Mouse (Mus musculus) small intestine, adult 2 months (tissue): ENCODE results near the gene Inha. TPM values are rescaled to one million over a fixed set of nuclear protein-coding genes. Genes with fewer than 3 reads are reported as not detected.

Experiments used
- H3K27ac ChIP-seq: fragments of 200-500 bp; 2 replicates; pipeline ENCODE4 v1.5.1; 2012; ENCODE audit warnings: low read depth, low read length, control low read depth, inconsistent platforms; ENCODE audit not compliant: insufficient read depth
- H3K27me3 ChIP-seq: fragments of 200-500 bp; 2 replicates; pipeline ENCODE4 v1.6.1; 2012; ENCODE audit warnings: mild to moderate bottlenecking, moderate library complexity, low read length, inconsistent platforms; ENCODE audit not compliant: control insufficient read depth, insufficient read depth
- H3K36me3 ChIP-seq: fragments of 200-500 bp; 2 replicates; pipeline ENCODE4 v1.6.1; 2012; ENCODE audit warnings: mild to moderate bottlenecking, low read length, control low read depth, inconsistent platforms; ENCODE audit not compliant: control insufficient read depth, insufficient read depth
- H3K4me1 ChIP-seq: fragments of 200-500 bp; 2 replicates; pipeline ENCODE4 v1.6.1; 2012; ENCODE audit warnings: low read length, inconsistent platforms, mixed read lengths; ENCODE audit not compliant: control insufficient read depth, insufficient read depth, insufficient read length
- H3K4me3 ChIP-seq: fragments of 200-500 bp; 2 replicates; pipeline ENCODE4 v1.5.1; 2012; ENCODE audit warnings: low read depth, mild to moderate bottlenecking, control low read depth, inconsistent platforms, low read length, moderate library complexity
- CTCF ChIP-seq: fragments of 200-500 bp; IDR thresholded peaks from 2 replicates; pipeline ENCODE4 v1.5.1; 2012; ENCODE audit warnings: low read depth, mild to moderate bottlenecking, control low read depth, inconsistent platforms, low read length, moderate library complexity, mixed read lengths; ENCODE audit not compliant: insufficient replicate concordance, insufficient read length; ENCODE audit errors: extremely low read depth
- POLR2A ChIP-seq: fragments of 200-500 bp; IDR thresholded peaks from 2 replicates; pipeline ENCODE4 v1.6.1; 2012; ENCODE audit warnings: low read depth, mild to moderate bottlenecking, control low read depth, inconsistent platforms, low read length, moderate library complexity
- WGBS: fragments of 180-500 bp; shearing (Covaris S2); methylation state at CpG from one replicate; pipeline ENCODE4 v1.1.7; 2018; 5-methylcytosine and 5-hydroxymethylcytosine counted together
- polyA plus RNA-seq: library from polyadenylated mRNA; depleted of rRNA; stranded (reverse); fragments of >200 nt; gene quantifications from 2 replicates; pipeline ENCODE4 v1.2.3, GENCODE M21; 2012

Inha gene
- polyA plus RNA-seq, 1 experiment = 4.2 TPM

- peaks cover 4% of the 10 kb centered on the region for H3K27me3 ChIP-seq
- no peak for TF ChIP-seq CTCF
- TF ChIP-seq POLR2A = no peak
- H3K4me1 ChIP-seq = 0 out of 2 replicates have a peak, but pooled peaks cover 4% of the 10 kb centered on the region
- whole genome bisulfite sequencing = 53% methylated on average over 17 of the region's 17 CpGs
- no peaks in the 10 kb centered on the region for H3K36me3 ChIP-seq
- no peak overlapping the region for H3K27ac ChIP-seq
- no peak overlapping the region for H3K4me3 ChIP-seq
These were observed 42.7 kb downstream of the Inha start for GRCm38 (mm10) chr1:75549289-75550279.

- Histone ChIP-seq H3K4me3 (no peak overlapping the region), H3K27me3 (peaks cover 4% of the 10 kb centered on the region), H3K4me1 (0 out of 2 replicates have a peak, but pooled peaks cover 4% of the 10 kb centered on the region), H3K27ac (no peak overlapping the region), H3K36me3 (no peaks in the 10 kb centered on the region)
- TF ChIP-seq POLR2A (no peak), CTCF (no peak)
- 56% methylated on average over 15 of the region's 15 CpGs for WGBS
These were observed 43.7 kb downstream of the Inha start for GRCm38 (mm10) chr1:75550586-75550985.

- Histone ChIP-seq H3K27ac (no peak overlapping the region), H3K4me3 (no peak overlapping the region), H3K36me3 (no peaks in the 10 kb centered on the region), H3K27me3 (no peaks in the 10 kb centered on the region), H3K4me1 (no peaks in the 10 kb centered on the region)
- TF ChIP-seq POLR2A = no peak
- TF ChIP-seq CTCF = no peak
- WGBS = 83% methylated on average over 7 of the region's 7 CpGs
These were observed 48.8 kb downstream of the Inha start for GRCm38 (mm10) chr1:75555680-75556079.

- H3K4me1 ChIP-seq = no peaks in the 10 kb centered on the region
- H3K36me3 ChIP-seq = no peaks in the 10 kb centered on the region
- H3K4me3 ChIP-seq = no peak overlapping the region
- H3K27me3 ChIP-seq = no peaks in the 10 kb centered on the region
- no peak overlapping the region for H3K27ac ChIP-seq
- TF ChIP-seq CTCF (no peak), POLR2A (no peak)
- WGBS = 85% methylated on average over 9 of the region's 9 CpGs
These were observed 49.4 kb downstream of the Inha start for GRCm38 (mm10) chr1:75556143-75556781.

GRCm38 (mm10) chr1:75557041-75557440, 50.2 kb downstream of the Inha start:
- H3K27me3 ChIP-seq = no peaks in the 10 kb centered on the region
- WGBS = 86% methylated on average over 7 of the region's 7 CpGs
- H3K36me3 ChIP-seq = no peaks in the 10 kb centered on the region
- no peak overlapping the region for H3K27ac ChIP-seq
- TF ChIP-seq POLR2A (no peak), CTCF (no peak)
- H3K4me3 ChIP-seq = no peak overlapping the region
- H3K4me1 ChIP-seq = no peaks in the 10 kb centered on the region

- WGBS = 78% methylated on average over 18 of the region's 18 CpGs
- no peak overlapping the region for H3K27ac ChIP-seq
- no peaks in the 10 kb centered on the region for H3K27me3 ChIP-seq
- no peak for TF ChIP-seq CTCF
- no peak for TF ChIP-seq POLR2A
- no peaks in the 10 kb centered on the region for H3K4me1 ChIP-seq
- no peak overlapping the region for H3K4me3 ChIP-seq
- H3K36me3 ChIP-seq = no peaks in the 10 kb centered on the region
These were observed 51.7 kb downstream of the Inha start for GRCm38 (mm10) chr1:75558388-75559178.
